Mouse (Mus musculus) adrenal gland, adult 2 months (tissue): Measurements from ENCODE around the gene Gm5849. TPM values are rescaled to one million over a fixed set of nuclear protein-coding genes. Genes with fewer than 3 reads are reported as not detected.
"Not testable (repeated sequence)": the region's sequence is repeated elsewhere in the genome, so short reads cannot be mapped to it uniquely, and the experiment has no call there.

ENCODE experiments used
- DNase-seq: peaks from one replicate; pipeline ENCODE4 v3.0.0; 2021
- long read RNA-seq: library from polyadenylated mRNA; stranded (forward); transcript quantifications from one replicate; pipeline ENCODE4 v2.0.0, GENCODE M21; 2021
- polyA plus RNA-seq: library from polyadenylated mRNA; depleted of rRNA; stranded (reverse); fragments of >200 nt; gene quantifications from 2 replicates; pipeline ENCODE4 v1.2.3, GENCODE M21; 2012; rRNA removed
- total RNA-seq, 2 experiments: library from RNA; stranded (reverse); gene quantifications; 2 replicates each; pipeline ENCODE4 v1.2.3; 2021

The Gm5849 gene
- not detected for total RNA-seq
- not detected in 2 replicates for polyA plus RNA-seq
- long read RNA-seq = 0 reads

GRCm38 (mm10) chr3:90777776-90778175, at the start of gene Gm5849:
Gm5849 (minus strand) TSS chr3:90777876.
- not testable (repeated sequence) for DNase-seq

- no peak for DNase-seq
Measured at GRCm38 (mm10) chr3:90749658-90750057, 28.0 kb downstream of the Gm5849 start.

GRCm38 (mm10) chr3:90726606-90727005, 51.1 kb downstream of the Gm5849 start, which contains the start of gene Pglyrp4:
Pglyrp4 (plus strand) TSS chr3:90726906.
- no peak for DNase-seq

Other genes with a start within 250 kb of the Gm5849 start
- gene S100a16, start 240.6 kb downstream of the Gm5849 start, total RNA-seq = 10 to 100 TPM; 63.5 to 70.4 TPM
- 84.6 and 86.1 TPM in 2 replicates for gene S100a16, start 240.6 kb downstream of the Gm5849 start, polyA plus RNA-seq
- gene S100a3, start 217.3 kb downstream of the Gm5849 start, total RNA-seq = under 1 TPM in 1 of 2 experiments, not detected in 1; 0.66 TPM
- gene S100a3, start 217.3 kb downstream of the Gm5849 start, polyA plus RNA-seq = 0.46 TPM in 1 of 2 replicates, not detected in the other
- gene S100a2, start 187.6 kb downstream of the Gm5849 start, total RNA-seq = not detected
- not detected in 2 replicates for gene S100a2, start 187.6 kb downstream of the Gm5849 start, polyA plus RNA-seq
- gene Gm42674, start 176.0 kb downstream of the Gm5849 start, total RNA-seq = not detected
- gene Gm42674, start 176.0 kb downstream of the Gm5849 start, polyA plus RNA-seq = not detected in 2 replicates
- 10 to 100 TPM in 1 of 2 experiments, 1 to 10 TPM in 1; 3.1 to 20.7 TPM for gene S100a4, start 174.1 kb downstream of the Gm5849 start, total RNA-seq
- 0.88 and 1.0 TPM in 2 replicates for gene S100a4, start 174.1 kb downstream of the Gm5849 start, polyA plus RNA-seq
- not detected for gene S100a5, start 169.4 kb downstream of the Gm5849 start, total RNA-seq
- gene S100a5, start 169.4 kb downstream of the Gm5849 start, polyA plus RNA-seq = not detected in 2 replicates
- 100 to 1,000 TPM in 1 of 2 experiments, 10 to 100 TPM in 1; 29.3 to 101 TPM for gene S100a6, start 165.0 kb downstream of the Gm5849 start, total RNA-seq
- 43.4 and 55.2 TPM in 2 replicates for gene S100a6, start 165.0 kb downstream of the Gm5849 start, polyA plus RNA-seq
- under 1 TPM; 0.43 to 0.45 TPM for gene S100a7a, start 123.9 kb downstream of the Gm5849 start, total RNA-seq
- 0.12 and 0.21 TPM in 2 replicates for gene S100a7a, start 123.9 kb downstream of the Gm5849 start, polyA plus RNA-seq
- 1 to 10 TPM; 3.2 to 3.6 TPM for gene S100a8, start 108.9 kb downstream of the Gm5849 start, total RNA-seq
- not detected in 2 replicates for gene S100a8, start 108.9 kb downstream of the Gm5849 start, polyA plus RNA-seq
- gene S100a9, start 82.2 kb downstream of the Gm5849 start, total RNA-seq = 1 to 10 TPM; 2.7 to 3.9 TPM
- gene S100a9, start 82.2 kb downstream of the Gm5849 start, polyA plus RNA-seq = not detected in 2 replicates
- not detected for gene Pglyrp4, start 51.0 kb downstream of the Gm5849 start, total RNA-seq
- gene Pglyrp4, start 51.0 kb downstream of the Gm5849 start, polyA plus RNA-seq = not detected in 2 replicates